Mouse (Mus musculus): ENCODE measurements around the gene Vegfa. TPM values are rescaled to one million over a fixed set of nuclear protein-coding genes. Genes with fewer than 3 reads are reported as not detected.
A peak's percentile ranks its signal among the peaks of the same experiment; 100 is the strongest.

Gene Vegfa
- polyA plus RNA-seq, 1 experiment = 52.5 TPM

GRCm38 (mm10) chr17:46003717-46004481 lies 28.3 kb downstream of the Vegfa start:
- H3K79me2 ChIP-seq (ENCODE audit: control insufficient read depth, insufficient read depth) = no peaks in the 10 kb centered on the region
- H3K36me3 ChIP-seq (ENCODE audit: control insufficient read depth, insufficient read depth) = no peaks in the 10 kb centered on the region
- no peak overlapping the region for H3K4me3 ChIP-seq (ENCODE audit: insufficient read depth, poor library complexity, severe bottlenecking)
- H3K79me3 ChIP-seq (ENCODE audit: low read depth) = no peaks in the 10 kb centered on the region
- peak; percentile 51 for TF ChIP-seq FOSL1 (IDR thresholded peaks at IDR 0.05; ENCODE audit: insufficient read depth, low read length, poor library complexity, severe bottlenecking)
- TF ChIP-seq CTCF (IDR thresholded peaks at IDR 0.05; ENCODE audit: control insufficient read depth, insufficient read depth, insufficient read length) = no peak
- peak; percentile 18 for TF ChIP-seq MYOD1 (IDR thresholded peaks at IDR 0.05; ENCODE audit: control insufficient read depth, insufficient read length, low read depth)
- no peak for TF ChIP-seq MAX (IDR thresholded peaks at IDR 0.05)
- TF ChIP-seq CEBPB (IDR thresholded peaks at IDR 0.05; ENCODE audit: low read depth) = no peak
- TF ChIP-seq MYOG (IDR thresholded peaks at IDR 0.05; ENCODE audit: control insufficient read depth, extremely low read depth, insufficient read length) = no peak
- peak; percentile 86 for TF ChIP-seq USF1 (IDR thresholded peaks at IDR 0.05; ENCODE audit: low read depth)
- no peaks in the 10 kb centered on the region for H3K27me3 ChIP-seq (ENCODE audit: control insufficient read depth, insufficient read depth, insufficient read length)
- H3ac ChIP-seq (ENCODE audit: control insufficient read depth, insufficient read length, low read depth) = no peak overlapping the region

DNA sequence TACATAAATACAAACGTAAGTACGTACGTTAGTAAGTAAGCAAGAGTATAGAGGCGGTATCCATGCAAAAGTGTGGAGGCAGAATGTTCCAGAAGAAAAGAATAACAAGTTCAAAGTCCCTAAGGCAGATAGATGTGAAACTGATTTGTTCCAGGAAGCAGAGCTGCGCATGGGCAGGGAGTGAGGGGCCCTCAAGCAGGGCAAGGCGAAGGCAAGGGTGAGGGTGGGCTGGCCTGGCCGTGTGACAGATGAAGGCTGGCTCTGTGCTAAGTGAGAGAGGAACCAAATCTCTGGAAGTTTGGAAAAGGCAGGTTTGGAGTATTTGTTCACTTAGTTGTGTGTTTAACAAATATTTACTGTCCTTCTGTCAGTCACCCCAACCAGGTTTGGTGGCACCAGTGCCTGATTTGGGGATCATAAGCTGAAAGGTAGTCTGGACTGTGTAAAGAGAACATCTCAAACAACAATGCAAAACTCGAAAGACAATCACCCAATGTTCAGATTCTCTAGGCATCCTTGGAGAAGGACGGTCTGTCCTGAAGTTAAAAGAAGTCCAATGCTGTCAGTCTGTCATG lies 32.7 kb downstream of the Vegfa start:
- TF ChIP-seq MYOG (IDR thresholded peaks at IDR 0.05; ENCODE audit: control insufficient read depth, extremely low read depth, insufficient read length) = no peak
- no peak for TF ChIP-seq MAX (IDR thresholded peaks at IDR 0.05)
- TF ChIP-seq FOSL1 (IDR thresholded peaks at IDR 0.05; ENCODE audit: insufficient read depth, low read length, poor library complexity, severe bottlenecking) = no peak
- no peak overlapping the region for H3K4me3 ChIP-seq (ENCODE audit: insufficient read depth, poor library complexity, severe bottlenecking)

DNA sequence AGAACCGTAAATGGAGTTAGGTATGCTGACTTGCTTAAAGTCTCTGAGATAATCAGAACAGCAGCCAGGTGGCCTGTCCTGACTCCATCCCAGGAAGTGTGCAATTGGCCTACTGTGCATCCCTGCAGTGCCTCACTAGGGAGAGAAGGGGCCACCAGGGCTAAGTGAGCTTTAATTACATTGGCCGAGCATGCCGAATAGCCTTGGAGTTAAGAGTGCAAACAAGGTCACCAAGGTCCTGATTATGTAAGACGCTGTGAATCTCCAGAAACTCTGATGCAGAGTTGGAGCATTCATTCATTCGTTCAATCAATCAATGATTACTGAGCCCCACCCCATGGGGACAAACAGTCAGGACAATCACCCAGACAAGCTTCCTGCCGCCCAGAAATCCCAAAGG lies 33.8 kb downstream of the Vegfa start:
- Histone ChIP-seq H3K36me3 (ENCODE audit: control insufficient read depth, insufficient read depth) (no peaks in the 10 kb centered on the region), H3K4me3 (ENCODE audit: insufficient read depth, poor library complexity, severe bottlenecking) (no peak overlapping the region), H3K79me3 (ENCODE audit: low read depth) (no peaks in the 10 kb centered on the region), H3ac (ENCODE audit: control insufficient read depth, insufficient read length, low read depth) (no peak overlapping the region), H3K27me3 (ENCODE audit: control insufficient read depth, insufficient read depth, insufficient read length) (no peaks in the 10 kb centered on the region), H3K79me2 (ENCODE audit: control insufficient read depth, insufficient read depth) (no peaks in the 10 kb centered on the region)
- TF ChIP-seq MAX (IDR thresholded peaks at IDR 0.05) (no peak), FOSL1 (IDR thresholded peaks at IDR 0.05; ENCODE audit: insufficient read depth, low read length, poor library complexity, severe bottlenecking) (no peak), CTCF (IDR thresholded peaks at IDR 0.05; ENCODE audit: control insufficient read depth, insufficient read depth, insufficient read length) (no peak), MYOD1 (IDR thresholded peaks at IDR 0.05; ENCODE audit: control insufficient read depth, insufficient read length, low read depth) (no peak), USF1 (IDR thresholded peaks at IDR 0.05; ENCODE audit: low read depth) (no peak), CEBPB (IDR thresholded peaks at IDR 0.05; ENCODE audit: low read depth) (no peak), MYOG (IDR thresholded peaks at IDR 0.05; ENCODE audit: control insufficient read depth, extremely low read depth, insufficient read length) (no peak)

More for the DNA sequence above, 32.7 kb downstream of the Vegfa start:
- Histone ChIP-seq H3K27me3 (ENCODE audit: control insufficient read depth, insufficient read depth, insufficient read length) (no peaks in the 10 kb centered on the region), H3K36me3 (ENCODE audit: control insufficient read depth, insufficient read depth) (no peaks in the 10 kb centered on the region), H3K79me2 (ENCODE audit: control insufficient read depth, insufficient read depth) (no peaks in the 10 kb centered on the region), H3K79me3 (ENCODE audit: low read depth) (no peaks in the 10 kb centered on the region), H3ac (ENCODE audit: control insufficient read depth, insufficient read length, low read depth) (no peak overlapping the region)

DNA sequence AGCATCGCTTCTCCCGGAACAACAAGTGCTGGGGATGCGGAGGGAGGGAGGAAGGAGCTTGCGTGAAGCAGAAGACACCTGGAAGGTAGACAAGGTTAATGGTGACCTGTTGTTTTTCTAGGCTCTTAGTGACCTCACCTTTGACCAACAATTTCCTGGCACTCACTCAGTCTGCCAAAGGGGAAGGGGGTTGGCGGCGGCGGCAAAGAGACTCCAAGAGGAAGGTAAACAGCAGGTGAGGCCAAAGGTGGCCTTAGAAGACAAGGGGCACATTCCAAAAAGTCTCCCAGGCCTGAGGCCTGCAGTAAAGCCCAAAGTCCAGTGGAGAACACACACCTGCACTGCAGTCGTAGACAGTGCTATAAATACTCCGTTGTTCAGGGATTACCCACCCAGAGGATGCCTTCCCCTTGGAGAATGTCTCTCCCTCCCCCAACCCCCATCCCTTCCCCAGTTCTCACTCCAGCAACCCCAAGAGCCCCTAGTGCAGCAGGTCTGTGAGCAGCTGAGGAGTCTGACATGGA lies 35.2 kb downstream of the Vegfa start:
- Histone ChIP-seq H3K36me3 (ENCODE audit: control insufficient read depth, insufficient read depth) (no peaks in the 10 kb centered on the region), H3K79me3 (ENCODE audit: low read depth) (no peaks in the 10 kb centered on the region)

DNA sequence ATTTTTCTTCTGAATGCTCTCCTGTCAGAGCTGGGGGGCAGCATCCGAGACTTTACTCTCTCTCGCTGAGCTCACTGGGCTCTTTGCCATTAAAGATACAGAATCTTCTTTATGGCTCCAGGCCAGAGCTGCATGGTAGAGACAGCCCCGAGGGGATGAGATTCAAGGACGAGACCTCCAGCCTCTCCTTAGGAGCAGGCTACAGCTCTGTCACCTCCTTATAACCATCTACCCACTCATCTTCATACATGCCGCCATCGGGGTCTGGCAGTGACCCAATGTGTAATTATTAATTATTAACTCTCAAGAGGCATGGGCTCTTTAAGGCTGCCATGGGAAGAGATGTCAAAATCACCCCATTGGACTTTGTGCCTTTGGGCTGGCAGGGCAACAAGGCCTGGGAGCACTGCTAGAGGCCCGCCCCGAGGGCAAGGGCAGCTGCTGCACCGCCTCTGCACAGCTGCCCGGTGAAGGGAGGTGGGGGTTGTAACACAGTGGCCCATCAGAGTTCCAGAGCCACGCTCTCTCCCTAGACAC lies 37.8 kb downstream of the Vegfa start:
- Histone ChIP-seq H3K36me3 (ENCODE audit: control insufficient read depth, insufficient read depth) (no peaks in the 10 kb centered on the region), H3K79me3 (ENCODE audit: low read depth) (no peaks in the 10 kb centered on the region), H3ac (ENCODE audit: control insufficient read depth, insufficient read length, low read depth) (no peak overlapping the region), H3K79me2 (ENCODE audit: control insufficient read depth, insufficient read depth) (no peaks in the 10 kb centered on the region), H3K27me3 (ENCODE audit: control insufficient read depth, insufficient read depth, insufficient read length) (no peaks in the 10 kb centered on the region), H3K4me3 (ENCODE audit: insufficient read depth, poor library complexity, severe bottlenecking) (no peak overlapping the region)
- TF ChIP-seq MYOD1 (IDR thresholded peaks at IDR 0.05; ENCODE audit: control insufficient read depth, insufficient read length, low read depth) (no peak), USF1 (IDR thresholded peaks at IDR 0.05; ENCODE audit: low read depth) (no peak), MAX (IDR thresholded peaks at IDR 0.05) (no peak), FOSL1 (IDR thresholded peaks at IDR 0.05; ENCODE audit: insufficient read depth, low read length, poor library complexity, severe bottlenecking) (no peak), MYOG (IDR thresholded peaks at IDR 0.05; ENCODE audit: control insufficient read depth, extremely low read depth, insufficient read length) (no peak), CTCF (IDR thresholded peaks at IDR 0.05; ENCODE audit: control insufficient read depth, insufficient read depth, insufficient read length) (no peak), CEBPB (IDR thresholded peaks at IDR 0.05; ENCODE audit: low read depth) (no peak)

More for the DNA sequence above, 35.2 kb downstream of the Vegfa start:
- H3K79me2 ChIP-seq (ENCODE audit: control insufficient read depth, insufficient read depth) = no peaks in the 10 kb centered on the region
- H3ac ChIP-seq (ENCODE audit: control insufficient read depth, insufficient read length, low read depth) = no peak overlapping the region
- TF ChIP-seq MYOG (IDR thresholded peaks at IDR 0.05; ENCODE audit: control insufficient read depth, extremely low read depth, insufficient read length) (no peak), MAX (IDR thresholded peaks at IDR 0.05) (no peak), USF1 (IDR thresholded peaks at IDR 0.05; ENCODE audit: low read depth) (no peak), CTCF (IDR thresholded peaks at IDR 0.05; ENCODE audit: control insufficient read depth, insufficient read depth, insufficient read length) (no peak), MYOD1 (IDR thresholded peaks at IDR 0.05; ENCODE audit: control insufficient read depth, insufficient read length, low read depth) (no peak)
- H3K27me3 ChIP-seq (ENCODE audit: control insufficient read depth, insufficient read depth, insufficient read length) = no peaks in the 10 kb centered on the region
- H3K4me3 ChIP-seq (ENCODE audit: insufficient read depth, poor library complexity, severe bottlenecking) = no peak overlapping the region
